ENCODE assay signal across 13 mouse cellular contexts in the genomic region with DNA sequence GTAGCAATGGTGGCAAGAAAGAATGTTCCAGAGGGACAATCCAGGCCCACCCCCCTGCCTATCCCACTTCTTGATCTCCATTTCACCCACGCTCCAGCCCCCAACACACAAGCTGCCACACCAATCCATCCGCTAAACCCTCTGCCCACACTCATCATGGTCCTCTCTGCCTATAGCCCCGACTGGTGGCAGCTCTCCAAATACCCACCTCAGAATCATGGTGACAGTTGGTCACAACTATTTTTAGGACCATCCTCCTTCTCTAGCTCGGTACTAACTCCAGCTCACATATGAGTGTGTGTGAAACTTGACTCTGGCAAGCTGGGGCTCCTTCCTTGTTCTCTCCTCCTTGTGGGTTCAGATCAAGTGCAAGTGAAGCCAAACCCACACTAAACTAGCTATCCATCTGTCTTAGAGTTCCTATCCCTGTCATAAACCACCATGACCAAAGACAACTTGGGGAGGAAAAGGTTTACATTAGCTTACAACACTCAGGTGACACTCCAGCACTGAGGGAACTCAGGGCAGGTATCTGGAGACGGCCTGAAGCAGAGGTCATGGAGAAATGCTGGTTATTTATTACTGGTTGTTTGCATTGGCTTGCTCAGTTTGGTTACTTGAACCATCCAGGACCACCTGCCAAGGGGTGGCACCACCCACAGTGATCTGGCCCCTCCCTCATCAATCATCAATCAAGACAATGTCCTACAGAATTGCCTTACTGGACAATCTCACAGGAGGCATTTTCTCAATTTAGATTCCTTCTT. TPM values are rescaled to one million over a fixed set of nuclear protein-coding genes. Genes with fewer than 3 reads are reported as not detected.
DNase-seq lines count a peak whose midpoint lies in the region; ATAC-seq lines count a peak whose summit lies in the region.
"Had no signal": no experiment of that assay in that cellular context is flagged by ENCODE, and none has a peak within 500 bp of the region (broad histone marks: within the 10 kb centered on the region; RNA-seq: fewer than 3 reads in every experiment).

No protein-coding gene starts in this region.

- peak; percentile 66 for DNase-seq in left cerebral cortex, adult 11 months (ENCODE audit: low spot score)
- no peak for DNase-seq in left cerebral cortex, postnatal 4 days
- DNase-seq in frontal cortex, postnatal 14 days (ENCODE audit: low spot score in 2 of 2): peak; percentile 24 to 42
- DNase-seq in left cerebral cortex, postnatal 25 days (ENCODE audit: low spot score in 2 of 2): peak; percentile 63 to 96
- DNase-seq in telencephalon, adult 2 months (ENCODE audit: low read depth, low spot score): peak; percentile 83
- DNase-seq in lung, postnatal 4 days: no peak
- DNase-seq: adrenal gland, adult 2 months; cerebellum, adult 11-12 months; heart, postnatal 14 days; liver, postnatal 0 days; lung, postnatal 14 days; thymus, postnatal 25 days had no signal

- ATAC-seq in CD4-positive, CD25-positive, alpha-beta regulatory T cell, adult 4 months: no peak
- ATAC-seq: liver, postnatal 0 days had no signal

- intact Hi-C loops in left cerebral cortex, postnatal 4 days (cut with DNase I): no loop called here
- intact Hi-C loops in left cerebral cortex, postnatal 25 days (cut with DNase I): loop anchor here (1.0 to 5.0 kb wide), 2 partner anchors 23 to 119 kb away; a partner anchor contains a TSS

RNA-seq across cellular contexts. Expression of a gene that starts 9.8 kb away (rescaled TPM):
- 10 to 100 TPM; 79.1 to 86.7 TPM for total RNA-seq in left cerebral cortex, postnatal 4 days (2021)
- total RNA-seq in left cerebral cortex, postnatal 25 days (2021): 10 to 100 TPM; 41.4 to 48.7 TPM
- polyA plus RNA-seq in CD4-positive, CD25-positive, alpha-beta regulatory T cell, adult 4 months (2017; shearing (Covaris generic)): under 1 TPM in 1 of 2 experiments, not detected in 1; 0.08 TPM

RNA-seq across cellular contexts. Expression of a gene that starts 35.5 kb away (rescaled TPM):
- 1 to 10 TPM; 8.0 to 9.4 TPM for total RNA-seq in left cerebral cortex, postnatal 4 days (2021)
- total RNA-seq in left cerebral cortex, postnatal 25 days (2021): 1 to 10 TPM; 3.1 TPM
- under 1 TPM; 0.38 to 0.55 TPM for polyA plus RNA-seq in CD4-positive, CD25-positive, alpha-beta regulatory T cell, adult 4 months (2017; shearing (Covaris generic))

Comparison
In these comparisons a context has a peak if more than half of its experiments do, and no peak if none do; other contexts are left out.
1. DNase-seq: peak in left cerebral cortex, adult 11 months (single experiment), frontal cortex, postnatal 14 days (2 of 2), left cerebral cortex, postnatal 25 days (2 of 2) and telencephalon, adult 2 months (single experiment); none in left cerebral cortex, postnatal 4 days (single experiment) and lung, postnatal 4 days (0 of 2).